Mouse (Mus musculus) B cell, adult 2 months (primary cell): ENCODE measurements around the gene Cdh13.

Experiments used
- DNase-seq, 2 experiments: peaks; one replicate each; pipeline ENCODE4 v3.0.0; 2022

The Cdh13 gene

GRCm38 (mm10) chr8:118452445-118453103 is 169.0 kb downstream of the Cdh13 start:
- no peak for DNase-seq

GRCm38 (mm10) chr8:118455245-118455644 is 171.7 kb downstream of the Cdh13 start:
- DNase-seq: no peak

- no peak for DNase-seq
Observed at GRCm38 (mm10) chr8:118465330-118465948, 181.9 kb downstream of the Cdh13 start.

- no peak for DNase-seq
Observed at GRCm38 (mm10) chr8:118477587-118477986, 194.1 kb downstream of the Cdh13 start.

GRCm38 (mm10) chr8:118488735-118489134 is 205.2 kb downstream of the Cdh13 start:
- DNase-seq: no peak

GRCm38 (mm10) chr8:118502509-118502908 is 219.0 kb downstream of the Cdh13 start:
- no peak for DNase-seq

GRCm38 (mm10) chr8:118509426-118509825 is 225.9 kb downstream of the Cdh13 start:
- no peak for DNase-seq

GRCm38 (mm10) chr8:118513259-118513658 is 229.7 kb downstream of the Cdh13 start:
- no peak for DNase-seq

GRCm38 (mm10) chr8:118515616-118516015 is 232.1 kb downstream of the Cdh13 start:
- DNase-seq: no peak

- no peak for DNase-seq
Observed at GRCm38 (mm10) chr8:118517071-118517470, 233.5 kb downstream of the Cdh13 start.

GRCm38 (mm10) chr8:118518030-118518741 is 234.7 kb downstream of the Cdh13 start:
- no peak for DNase-seq

- DNase-seq: no peak
Observed at GRCm38 (mm10) chr8:118518742-118519102, 235.2 kb downstream of the Cdh13 start.

- DNase-seq: no peak
Observed at GRCm38 (mm10) chr8:118523922-118524321, 240.4 kb downstream of the Cdh13 start.

GRCm38 (mm10) chr8:118538816-118539558 is 255.5 kb downstream of the Cdh13 start:
- no peak for DNase-seq

GRCm38 (mm10) chr8:118539559-118539819 is 256.0 kb downstream of the Cdh13 start:
- DNase-seq: no peak

GRCm38 (mm10) chr8:118539941-118540340 is 256.4 kb downstream of the Cdh13 start:
- no peak for DNase-seq

GRCm38 (mm10) chr8:118552397-118552796 is 268.9 kb downstream of the Cdh13 start:
- no peak for DNase-seq

GRCm38 (mm10) chr8:118552842-118553241 is 269.3 kb downstream of the Cdh13 start:
- DNase-seq: no peak

- DNase-seq: no peak
Observed at GRCm38 (mm10) chr8:118564024-118564423, 280.5 kb downstream of the Cdh13 start.

GRCm38 (mm10) chr8:118565186-118565585 is 281.7 kb downstream of the Cdh13 start:
- no peak for DNase-seq

- no peak for DNase-seq
Observed at GRCm38 (mm10) chr8:118565887-118566747, 282.6 kb downstream of the Cdh13 start.

- DNase-seq: no peak
Observed at GRCm38 (mm10) chr8:118569366-118569765, 285.8 kb downstream of the Cdh13 start.

GRCm38 (mm10) chr8:118581256-118581655 is 297.7 kb downstream of the Cdh13 start:
- no peak for DNase-seq
